Mouse (Mus musculus) embryonic facial prominence, embryonic 10.5 days (tissue): ENCODE measurements around the gene Ccnk. TPM values are rescaled to one million over a fixed set of nuclear protein-coding genes. Genes with fewer than 3 reads are reported as not detected.

Experiments used
- DNase-seq: peaks from one replicate; pipeline ENCODE4 v3.0.0-alpha.2; 2017; ENCODE audit warnings: low spot score
- H3K27ac ChIP-seq: fragments of 300-500 bp; sonication (generic); replicated peaks from 2 replicates; pipeline ENCODE4 v1.5.1; 2016; ENCODE audit warnings: mild to moderate bottlenecking
- H3K27me3 ChIP-seq: fragments of 300-500 bp; sonication (generic); replicated peaks from 2 replicates; pipeline ENCODE4 v1.6.1; 2016; ENCODE audit warnings: low read depth, mild to moderate bottlenecking; ENCODE audit not compliant: poor library complexity, severe bottlenecking
- H3K36me3 ChIP-seq: fragments of 300-500 bp; sonication (generic); replicated peaks from 2 replicates; pipeline ENCODE4 v1.6.1; 2016; ENCODE audit warnings: mild to moderate bottlenecking, moderate library complexity
- H3K4me1 ChIP-seq: fragments of 300-500 bp; sonication (generic); 2 replicates; pipeline ENCODE4 v1.6.1; 2016
- H3K4me3 ChIP-seq: fragments of 300-500 bp; sonication (generic); 2 replicates; pipeline ENCODE4 v1.5.1; 2016; ENCODE audit warnings: mild to moderate bottlenecking, moderate library complexity
- H3K9me3 ChIP-seq: fragments of 300-500 bp; sonication (generic); 2 replicates; pipeline ENCODE4 v1.6.1; 2016; ENCODE audit warnings: mild to moderate bottlenecking
- WGBS: fragments of 180-500 bp; shearing (Covaris S2); methylation state at CpG from one replicate; pipeline ENCODE4 v1.1.7; 2016; 5-methylcytosine and 5-hydroxymethylcytosine counted together
- polyA plus RNA-seq: library from polyadenylated mRNA; unstranded; fragments of >200 nt; fragmentation: Nextera tagmentation; extraction: Ambion mirVana; gene quantifications from 2 replicates; pipeline ENCODE4 v1.2.1, GENCODE M21; 2016

Gene Ccnk
- polyA plus RNA-seq, 1 experiment from 2014 or later: 3.2 TPM

- H3K9me3 ChIP-seq: no peaks in the 10 kb centered on the region
- peaks cover 35% of the 10 kb centered on the region for H3K4me1 ChIP-seq
- DNase-seq: no peak
- no peaks in the 10 kb centered on the region for H3K36me3 ChIP-seq
- 95% methylated on average over 3 of the region's 3 CpGs for WGBS
- H3K4me3 ChIP-seq: no peak overlapping the region
- no peak overlapping the region for H3K27ac ChIP-seq
- H3K27me3 ChIP-seq: no peaks in the 10 kb centered on the region
Measured at GRCm38 (mm10) chr12:108170467-108170866, 8.9 kb upstream of the Ccnk start.

DNA sequence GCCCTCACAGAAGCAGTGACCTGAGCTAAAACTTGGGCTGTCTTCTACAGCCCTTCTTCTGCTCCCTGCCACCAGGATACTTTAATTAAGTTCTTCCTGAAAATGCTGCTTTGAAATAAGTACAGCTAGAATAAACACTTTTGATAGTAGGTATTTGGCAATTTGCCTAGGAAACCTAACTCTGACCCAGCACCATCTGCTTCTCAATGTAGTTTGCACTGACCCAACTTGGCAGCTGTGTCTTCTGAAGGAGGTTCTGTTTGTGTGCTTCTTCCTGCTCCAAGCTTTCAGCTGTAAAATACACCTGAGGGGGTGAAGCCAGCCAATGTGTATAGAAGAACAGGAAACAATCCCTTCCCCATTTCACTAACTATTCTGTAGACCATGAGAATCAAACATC is 8.0 kb upstream of the Ccnk start:
- Histone ChIP-seq H3K36me3 (no peaks in the 10 kb centered on the region), H3K27ac (no peak overlapping the region), H3K4me3 (no peak overlapping the region), H3K4me1 (peaks cover 36% of the 10 kb centered on the region), H3K9me3 (no peaks in the 10 kb centered on the region), H3K27me3 (no peaks in the 10 kb centered on the region)
- no peak for DNase-seq

DNA sequence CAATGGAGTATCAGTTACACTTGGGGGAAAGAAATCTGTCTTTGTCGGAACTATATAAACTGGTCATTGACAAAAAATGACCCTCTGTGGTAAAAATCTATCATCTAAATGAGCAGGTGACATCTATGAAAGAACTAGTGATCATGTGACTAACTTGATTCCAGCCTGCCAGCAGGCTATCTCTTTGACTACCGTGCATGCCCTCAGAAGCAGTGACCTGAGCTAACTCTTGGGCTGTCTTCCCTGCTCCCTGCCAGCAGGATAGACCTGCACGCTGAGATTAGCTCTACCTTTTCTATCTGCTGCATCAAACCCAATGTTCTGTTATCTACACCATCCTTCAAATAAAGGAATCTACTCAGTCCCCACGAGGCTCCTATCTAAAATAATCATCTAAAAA is 6.7 kb upstream of the Ccnk start:
- H3K27me3 ChIP-seq: no peaks in the 10 kb centered on the region
- 69% methylated on average over 4 of the region's 4 CpGs for whole genome bisulfite sequencing
- no peak overlapping the region for H3K27ac ChIP-seq
- H3K36me3 ChIP-seq: no peaks in the 10 kb centered on the region
- no peak overlapping the region for H3K4me3 ChIP-seq
- no peaks in the 10 kb centered on the region for H3K9me3 ChIP-seq
- DNase-seq: no peak
- H3K4me1 ChIP-seq: peaks cover 49% of the 10 kb centered on the region

- 72% methylated on average over 8 of the region's 8 CpGs for WGBS
- H3K27ac ChIP-seq: no peak overlapping the region
- no peaks in the 10 kb centered on the region for H3K9me3 ChIP-seq
- no peak for DNase-seq
- no peak overlapping the region for H3K4me3 ChIP-seq
- H3K4me1 ChIP-seq: peaks cover 45% of the 10 kb centered on the region
- H3K27me3 ChIP-seq: no peaks in the 10 kb centered on the region
- H3K36me3 ChIP-seq: no peaks in the 10 kb centered on the region
Measured at GRCm38 (mm10) chr12:108174606-108175505, 4.5 kb upstream of the Ccnk start.

DNA sequence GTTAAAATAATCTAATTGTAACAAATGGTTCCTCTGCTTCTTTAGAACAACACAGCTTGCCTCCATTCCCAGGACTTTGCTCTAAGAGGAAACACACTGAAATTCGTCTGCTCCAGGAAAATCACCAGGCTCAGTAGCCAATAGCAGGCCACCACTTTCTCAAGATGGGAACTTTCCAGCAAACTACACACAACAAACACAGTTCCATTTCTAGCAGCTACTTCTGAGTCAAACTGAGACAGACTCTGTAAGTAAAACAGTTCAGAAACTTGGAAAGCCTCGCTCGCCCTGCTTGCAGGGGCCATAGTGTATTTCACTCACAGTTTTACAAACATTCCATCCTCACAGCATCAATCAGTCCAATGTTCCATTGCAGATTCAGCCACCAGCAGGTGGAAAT is 3.0 kb upstream of the Ccnk start:
- H3K4me1 ChIP-seq: peaks cover 51% of the 10 kb centered on the region

DNA sequence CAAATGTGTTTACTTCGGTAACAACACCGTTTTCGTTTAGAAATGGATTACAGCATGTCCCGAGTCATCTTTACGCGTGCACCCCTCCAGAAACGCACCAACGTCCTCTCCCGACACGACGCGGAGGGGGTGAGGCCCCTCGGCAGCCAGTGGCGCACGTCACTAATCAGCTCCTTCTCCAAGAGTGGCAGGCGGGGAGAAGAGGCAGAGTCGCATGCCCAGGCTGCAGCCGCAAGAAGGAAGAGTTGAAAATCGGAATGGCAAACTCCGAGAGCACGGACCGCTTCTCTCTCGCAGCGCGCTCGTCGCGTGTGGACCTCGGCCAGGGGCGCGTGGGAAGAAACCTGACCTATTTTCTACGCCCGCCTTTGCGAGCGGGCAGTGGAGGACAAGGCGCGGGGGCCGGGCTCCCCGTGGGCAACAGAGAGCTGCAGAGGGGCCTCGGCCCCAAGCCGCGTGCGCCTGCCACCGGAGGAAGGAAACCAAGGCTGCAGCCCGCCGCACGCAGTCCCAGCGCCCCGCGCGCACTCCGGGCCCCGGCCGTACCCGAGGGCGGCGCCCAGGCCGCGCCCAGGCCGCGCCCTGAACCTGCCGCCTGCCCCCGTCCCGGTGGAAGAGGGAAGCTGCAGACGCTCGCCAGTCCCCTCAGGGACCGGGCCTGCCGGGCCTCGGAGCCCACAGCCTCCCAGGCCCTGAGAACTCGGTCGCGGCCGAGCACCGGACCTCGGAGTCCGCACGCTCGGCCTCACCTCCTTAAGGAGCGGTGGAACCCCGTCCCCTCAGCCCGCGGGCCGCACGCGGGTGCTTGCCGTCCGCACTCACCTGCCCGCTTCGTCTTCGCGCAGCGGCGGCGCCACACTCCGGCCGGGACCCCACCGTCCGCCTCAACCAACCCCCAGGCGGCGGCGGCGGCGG is 791 bp upstream of the Ccnk start:
- Histone ChIP-seq H3K36me3 (peaks cover 22% of the 10 kb centered on the region), H3K27ac (peak overlapping the region; percentile 91), H3K4me1 (peaks cover 37% of the 10 kb centered on the region), H3K4me3 (peak overlapping the region; percentile 88), H3K27me3 (no peaks in the 10 kb centered on the region), H3K9me3 (no peaks in the 10 kb centered on the region)
- peak; percentile 68 for DNase-seq
- WGBS: under 1% methylated on average over 103 of the region's 103 CpGs

More for the DNA sequence above, 3.0 kb upstream of the Ccnk start:
- Histone ChIP-seq H3K9me3 (no peaks in the 10 kb centered on the region), H3K36me3 (peaks cover under 1% of the 10 kb centered on the region; the same call in 1 of the 2 replicates), H3K4me3 (no peak overlapping the region), H3K27me3 (no peaks in the 10 kb centered on the region), H3K27ac (no peak overlapping the region)
- WGBS: 75% methylated on average over 3 of the region's 3 CpGs
- DNase-seq: no peak

DNA sequence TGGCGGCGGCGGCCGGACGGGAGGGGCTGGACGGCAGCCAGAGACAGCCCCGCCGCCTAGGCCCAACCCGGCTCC is 296 bp upstream of the Ccnk start, which contains the start of gene Setd3:
Setd3 (minus strand) TSS at position 69 of the 75 bp plus-strand sequence.
- H3K9me3 ChIP-seq: no peaks in the 10 kb centered on the region
- peaks cover 37% of the 10 kb centered on the region for H3K4me1 ChIP-seq
- peak within 1 kb of the TSS; percentile 88 for H3K4me3 ChIP-seq
- H3K36me3 ChIP-seq: peaks cover 27% of the 10 kb centered on the region
- peak within 1 kb of the TSS; percentile 91 for H3K27ac ChIP-seq
- 0% methylated on average over 9 of the region's 9 CpGs for WGBS
- H3K27me3 ChIP-seq: no peaks in the 10 kb centered on the region
- no peak for DNase-seq

DNA sequence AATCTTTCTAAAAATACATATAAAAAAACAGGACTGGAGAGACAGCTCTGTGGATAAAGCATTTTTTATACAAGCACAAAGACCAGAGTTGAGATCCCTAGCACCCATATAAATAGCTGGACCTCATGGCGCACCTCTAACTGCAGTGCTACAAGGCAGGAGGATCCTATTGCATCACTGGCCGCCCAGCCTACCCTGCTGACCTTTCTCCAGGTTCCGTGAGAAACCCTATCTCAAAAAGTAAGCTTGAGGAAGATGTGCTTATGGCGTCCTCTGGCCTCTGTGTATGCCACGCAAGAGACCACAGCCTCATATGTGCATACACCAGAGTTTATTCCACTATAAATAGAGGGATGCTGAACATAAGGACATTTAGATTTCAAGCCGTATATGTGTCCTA is 2.3 kb downstream of the Ccnk start:
- H3K9me3 ChIP-seq: no peaks in the 10 kb centered on the region
- no peak for DNase-seq
- no peaks in the 10 kb centered on the region for H3K27me3 ChIP-seq
- H3K4me1 ChIP-seq: peaks cover 24% of the 10 kb centered on the region
- H3K36me3 ChIP-seq: peaks cover 51% of the 10 kb centered on the region
- 94% methylated on average over 6 of the region's 6 CpGs for WGBS
- H3K4me3 ChIP-seq: no peak overlapping the region
- H3K27ac ChIP-seq: no peak overlapping the region

- Histone ChIP-seq H3K27me3 (no peaks in the 10 kb centered on the region), H3K4me1 (no peaks in the 10 kb centered on the region), H3K27ac (no peak overlapping the region), H3K36me3 (peaks cover 97% of the 10 kb centered on the region), H3K4me3 (no peak overlapping the region), H3K9me3 (no peaks in the 10 kb centered on the region)
- 87% methylated on average over 6 of the region's 6 CpGs for WGBS
- no peak for DNase-seq
Measured at GRCm38 (mm10) chr12:108187541-108188091, 8.2 kb downstream of the Ccnk start.

GRCm38 (mm10) chr12:108193878-108194277 is 14.5 kb downstream of the Ccnk start:
- no peaks in the 10 kb centered on the region for H3K4me1 ChIP-seq
- no peak overlapping the region for H3K4me3 ChIP-seq
- no peaks in the 10 kb centered on the region for H3K27me3 ChIP-seq
- H3K36me3 ChIP-seq: peaks cover 100% of the 10 kb centered on the region
- H3K9me3 ChIP-seq: no peaks in the 10 kb centered on the region
- WGBS: 94% methylated on average over 5 of the region's 5 CpGs
- no peak for DNase-seq
- no peak overlapping the region for H3K27ac ChIP-seq

DNA sequence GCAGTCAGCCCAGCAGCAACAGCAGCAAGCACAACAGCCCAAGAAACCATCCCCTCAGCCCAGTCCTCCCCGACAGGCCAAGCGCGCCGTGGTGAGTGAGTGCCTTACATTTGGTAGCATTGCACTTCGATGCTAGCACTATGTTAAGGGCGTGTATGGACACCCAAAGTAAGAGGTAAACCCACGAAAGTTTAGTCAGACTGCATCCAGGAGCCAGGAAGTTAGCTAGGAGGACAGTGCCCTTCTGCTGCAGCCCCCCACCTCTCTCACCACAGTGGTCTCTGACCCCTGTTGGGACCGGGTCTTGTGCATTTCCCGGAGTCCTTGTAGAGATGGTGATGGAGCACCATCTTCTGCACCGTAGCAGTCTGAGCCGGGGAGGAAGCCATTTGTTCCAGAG is 16.4 kb downstream of the Ccnk start:
- 94% methylated on average over 11 of the region's 11 CpGs for WGBS
- no peaks in the 10 kb centered on the region for H3K27me3 ChIP-seq
- H3K4me1 ChIP-seq: no peaks in the 10 kb centered on the region
- H3K4me3 ChIP-seq: no peak overlapping the region
- H3K9me3 ChIP-seq: no peaks in the 10 kb centered on the region
- H3K36me3 ChIP-seq: peaks cover 100% of the 10 kb centered on the region
- H3K27ac ChIP-seq: no peak overlapping the region
- no peak for DNase-seq

GRCm38 (mm10) chr12:108198447-108198846 is 19.1 kb downstream of the Ccnk start:
- DNase-seq: no peak
- Histone ChIP-seq H3K9me3 (no peaks in the 10 kb centered on the region), H3K4me3 (no peak overlapping the region), H3K4me1 (no peaks in the 10 kb centered on the region), H3K27me3 (no peaks in the 10 kb centered on the region), H3K27ac (no peak overlapping the region), H3K36me3 (peaks cover 100% of the 10 kb centered on the region)
- 91% methylated on average over 4 of the region's 4 CpGs for WGBS

GRCm38 (mm10) chr12:108200094-108200493 is 20.7 kb downstream of the Ccnk start:
- H3K27ac ChIP-seq: no peak overlapping the region
- peaks cover 98% of the 10 kb centered on the region for H3K36me3 ChIP-seq
- no peak overlapping the region for H3K4me3 ChIP-seq
- H3K9me3 ChIP-seq: no peaks in the 10 kb centered on the region
- H3K27me3 ChIP-seq: no peaks in the 10 kb centered on the region
- peaks cover 6% of the 10 kb centered on the region for H3K4me1 ChIP-seq
- no peak for DNase-seq
- 95% methylated on average over 1 of the region's 1 CpGs for WGBS
